Mouse (Mus musculus): ENCODE results near the gene Myl9. TPM values are rescaled to one million over a fixed set of nuclear protein-coding genes. Genes with fewer than 3 reads are reported as not detected.
"Not testable (repeated sequence)": the region's sequence is repeated elsewhere in the genome, so short reads cannot be mapped to it uniquely, and the experiment has no call there.

Myl9 gene
- polyA plus RNA-seq, 1 experiment: 155 TPM

DNA sequence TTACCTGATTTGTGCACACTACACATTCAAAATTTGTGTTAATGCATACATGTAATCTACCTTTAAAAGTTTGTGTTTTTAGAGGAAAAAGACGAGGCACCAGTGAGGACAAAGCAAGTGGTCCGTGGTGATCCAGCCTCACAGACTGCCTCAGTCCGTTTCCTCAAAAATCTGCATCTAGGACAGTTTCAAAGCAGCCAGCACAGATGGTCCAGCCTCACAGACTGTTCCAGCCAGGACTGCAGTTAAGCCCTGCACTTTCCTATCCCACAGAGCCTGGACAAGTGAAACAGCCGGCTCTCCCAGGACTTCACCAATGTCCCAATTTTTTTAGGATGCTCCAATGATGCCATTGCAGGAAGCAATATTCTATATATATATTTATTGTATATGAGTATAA, 25.8 kb downstream of the Myl9 start:
- Histone ChIP-seq H3K4me1 (ENCODE audit: control insufficient read depth, insufficient read depth, low read length) (no peaks in the 10 kb centered on the region; the same call in 1 of the 2 replicates), H3K27ac (ENCODE audit: insufficient read depth, low read depth, low read length) (no peak overlapping the region), H3K27me3 (replicated peaks; ENCODE audit: control insufficient read depth, insufficient read depth, low read length) (no peaks in the 10 kb centered on the region), H3K4me3 (ENCODE audit: insufficient read depth, low read depth, low read length) (no peak overlapping the region), H3K36me3 (ENCODE audit: control insufficient read depth, insufficient read depth, low read length) (no peaks in the 10 kb centered on the region)
- 78% methylated on average over 4 of the region's 4 CpGs for WGBS
- no peak for TF ChIP-seq POLR2A (IDR thresholded peaks at IDR 0.05; ENCODE audit: low read depth, low read length)
- TF ChIP-seq CTCF (conservative IDR thresholded peaks at IDR 0.05; ENCODE audit: insufficient read depth, insufficient read length, low read depth, low read length): no peak
- no peak for DNase-seq

DNA sequence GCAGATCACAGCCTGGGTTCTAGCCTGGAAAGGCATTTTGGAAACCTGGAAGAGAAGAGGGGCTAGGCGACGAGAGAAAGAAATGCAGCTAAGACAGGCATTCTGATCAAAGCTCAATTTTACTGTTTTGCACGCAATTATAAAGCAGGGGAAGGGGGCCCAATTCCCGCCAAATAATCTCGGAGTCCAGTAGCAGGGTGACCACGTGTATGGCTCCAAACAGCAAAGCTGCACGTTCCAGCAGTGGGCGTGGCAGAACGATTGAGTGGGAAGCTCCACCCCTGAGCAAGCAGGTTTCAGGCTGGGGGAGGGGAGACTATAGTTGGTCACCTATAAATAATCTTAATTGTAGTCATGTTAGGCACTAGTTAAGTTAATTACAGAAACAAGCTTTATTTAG, 26.9 kb downstream of the Myl9 start:
- not testable (repeated sequence) for H3K4me3 ChIP-seq (ENCODE audit: insufficient read depth, low read depth, low read length); DNase-seq; H3K27me3 ChIP-seq (replicated peaks; ENCODE audit: control insufficient read depth, insufficient read depth, low read length); H3K27ac ChIP-seq (ENCODE audit: insufficient read depth, low read depth, low read length); H3K36me3 ChIP-seq (ENCODE audit: control insufficient read depth, insufficient read depth, low read length); H3K4me1 ChIP-seq (ENCODE audit: control insufficient read depth, insufficient read depth, low read length)
- whole genome bisulfite sequencing: 34% methylated on average over 9 of the region's 9 CpGs

DNA sequence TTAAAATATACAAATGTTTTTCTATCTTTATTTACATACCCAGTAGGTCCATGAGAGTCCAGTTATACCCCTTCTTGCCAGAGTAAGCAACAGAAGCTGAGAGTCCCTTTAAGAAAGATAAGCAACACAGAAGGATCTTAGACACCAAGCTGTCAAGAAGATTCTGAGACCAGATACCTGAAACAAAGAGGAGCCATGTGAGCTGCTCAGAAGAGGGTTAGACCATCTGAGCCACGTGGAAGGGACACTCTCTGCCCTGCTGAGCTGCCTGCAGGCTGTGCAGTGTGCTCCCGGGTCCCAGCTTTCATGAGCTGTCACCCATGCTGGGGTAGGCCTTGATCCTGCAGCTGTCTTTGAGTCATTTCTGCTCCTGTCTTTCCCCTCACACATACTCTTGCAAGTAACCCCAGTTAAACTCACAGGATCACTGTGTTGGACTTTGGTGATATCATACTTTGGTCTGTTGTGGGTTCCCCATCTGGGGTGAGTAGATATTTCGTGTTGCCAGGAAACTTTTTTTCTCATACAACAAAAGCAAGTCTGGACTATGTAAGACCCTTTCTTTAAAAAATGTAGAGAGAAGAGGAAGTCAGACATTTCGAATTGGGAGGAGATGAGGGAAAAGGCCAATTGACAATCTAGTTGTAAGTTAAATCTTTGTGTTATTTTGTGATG, 28.6 kb downstream of the Myl9 start:
- Histone ChIP-seq H3K4me1 (ENCODE audit: control insufficient read depth, insufficient read depth, low read length) (no peaks in the 10 kb centered on the region), H3K27me3 (replicated peaks; ENCODE audit: control insufficient read depth, insufficient read depth, low read length) (no peaks in the 10 kb centered on the region), H3K36me3 (ENCODE audit: control insufficient read depth, insufficient read depth, low read length) (no peaks in the 10 kb centered on the region), H3K4me3 (ENCODE audit: insufficient read depth, low read depth, low read length) (no peak overlapping the region), H3K27ac (ENCODE audit: insufficient read depth, low read depth, low read length) (no peak overlapping the region)
- no peak for DNase-seq
- WGBS: 79% methylated on average over 4 of the region's 4 CpGs
- TF ChIP-seq POLR2A (IDR thresholded peaks at IDR 0.05; ENCODE audit: low read depth, low read length) (no peak), CTCF (conservative IDR thresholded peaks at IDR 0.05; ENCODE audit: insufficient read depth, insufficient read length, low read depth, low read length) (no peak)

DNA sequence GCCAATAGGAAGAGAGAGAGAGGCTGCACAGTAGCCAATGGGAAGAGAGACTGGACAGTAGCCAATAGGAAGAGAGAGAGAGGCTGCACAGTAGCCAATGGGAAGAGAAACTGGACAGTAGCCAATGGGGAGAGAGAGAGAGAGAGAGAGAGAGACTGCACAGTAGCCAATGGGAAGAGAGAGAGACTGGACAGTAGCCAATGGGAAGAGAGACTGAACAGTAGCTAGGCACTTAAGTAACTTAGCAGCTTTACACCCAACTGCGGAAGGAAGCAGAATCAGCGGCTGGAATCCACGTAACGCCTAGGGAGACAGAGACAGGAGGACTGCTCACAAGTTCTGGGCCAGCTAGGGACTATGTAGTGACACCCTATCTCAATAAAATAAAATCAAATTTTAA, 29.4 kb downstream of the Myl9 start:
- no peak for DNase-seq
- H3K4me3 ChIP-seq (ENCODE audit: insufficient read depth, low read depth, low read length): no peak overlapping the region
- 91% methylated on average over 4 of the region's 4 CpGs for WGBS
- TF ChIP-seq POLR2A (IDR thresholded peaks at IDR 0.05; ENCODE audit: low read depth, low read length) (no peak), CTCF (conservative IDR thresholded peaks at IDR 0.05; ENCODE audit: insufficient read depth, insufficient read length, low read depth, low read length) (no peak)
- no peaks in the 10 kb centered on the region for H3K4me1 ChIP-seq (ENCODE audit: control insufficient read depth, insufficient read depth, low read length)
- no peaks in the 10 kb centered on the region for H3K27me3 ChIP-seq (replicated peaks; ENCODE audit: control insufficient read depth, insufficient read depth, low read length)
- no peaks in the 10 kb centered on the region for H3K36me3 ChIP-seq (ENCODE audit: control insufficient read depth, insufficient read depth, low read length)
- no peak overlapping the region for H3K27ac ChIP-seq (ENCODE audit: insufficient read depth, low read depth, low read length)

DNA sequence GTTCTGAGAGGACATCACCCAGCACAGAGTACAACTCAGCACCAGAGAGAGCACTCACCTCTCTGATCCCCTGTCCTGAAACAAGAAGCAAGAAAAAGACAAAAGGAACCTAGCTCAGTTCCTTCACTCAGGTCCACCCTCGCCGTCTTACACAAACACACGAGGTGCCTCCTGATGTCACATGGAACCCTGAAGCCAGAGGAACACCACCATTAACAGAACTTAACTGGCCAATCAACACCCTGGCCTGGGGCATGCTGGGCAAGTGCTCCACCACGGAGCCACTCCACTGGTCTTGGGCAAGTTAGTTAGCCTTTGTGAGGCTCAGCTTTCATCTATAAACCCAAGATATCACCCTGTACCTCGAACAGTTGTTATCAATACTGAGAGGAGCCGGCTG, 31.7 kb downstream of the Myl9 start:
- no peaks in the 10 kb centered on the region for H3K4me1 ChIP-seq (ENCODE audit: control insufficient read depth, insufficient read depth, low read length)
- no peaks in the 10 kb centered on the region for H3K27me3 ChIP-seq (replicated peaks; ENCODE audit: control insufficient read depth, insufficient read depth, low read length)
- 67% methylated on average over 6 of the region's 6 CpGs for WGBS
- no peak for DNase-seq
- H3K27ac ChIP-seq (ENCODE audit: insufficient read depth, low read depth, low read length): no peak overlapping the region
- no peaks in the 10 kb centered on the region for H3K36me3 ChIP-seq (ENCODE audit: control insufficient read depth, insufficient read depth, low read length)
- TF ChIP-seq CTCF (conservative IDR thresholded peaks at IDR 0.05; ENCODE audit: insufficient read depth, insufficient read length, low read depth, low read length) (no peak), POLR2A (IDR thresholded peaks at IDR 0.05; ENCODE audit: low read depth, low read length) (no peak)
- no peak overlapping the region for H3K4me3 ChIP-seq (ENCODE audit: insufficient read depth, low read depth, low read length)

DNA sequence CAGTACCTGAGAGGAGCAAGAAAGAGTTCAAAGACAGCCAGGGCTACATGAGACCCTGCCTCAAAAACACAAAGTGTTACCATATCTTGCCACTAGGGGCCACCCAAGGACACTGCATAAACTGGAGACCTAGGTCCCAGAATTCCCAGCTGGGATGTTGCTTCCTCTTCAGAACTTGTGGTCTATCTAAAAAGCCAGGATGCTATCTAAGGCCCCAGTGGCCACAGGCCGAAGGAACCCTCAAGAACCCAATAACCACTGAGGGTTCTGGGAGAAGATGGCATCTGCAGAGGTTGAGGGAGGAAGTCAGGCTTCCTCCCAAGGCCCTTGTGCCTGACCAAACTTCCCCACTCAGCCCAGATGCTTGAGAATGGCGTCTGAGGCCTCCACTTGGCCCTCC, 34.4 kb downstream of the Myl9 start:
- H3K4me3 ChIP-seq (ENCODE audit: insufficient read depth, low read depth, low read length): no peak overlapping the region
- H3K27ac ChIP-seq (ENCODE audit: insufficient read depth, low read depth, low read length): no peak overlapping the region
- no peaks in the 10 kb centered on the region for H3K36me3 ChIP-seq (ENCODE audit: control insufficient read depth, insufficient read depth, low read length)
- no peaks in the 10 kb centered on the region; the same call in 1 of the 2 replicates for H3K4me1 ChIP-seq (ENCODE audit: control insufficient read depth, insufficient read depth, low read length)
- DNase-seq: peak; percentile 76
- H3K27me3 ChIP-seq (replicated peaks; ENCODE audit: control insufficient read depth, insufficient read depth, low read length): no peaks in the 10 kb centered on the region
- TF ChIP-seq POLR2A (IDR thresholded peaks at IDR 0.05; ENCODE audit: low read depth, low read length) (no peak), CTCF (conservative IDR thresholded peaks at IDR 0.05; ENCODE audit: insufficient read depth, insufficient read length, low read depth, low read length) (peak; percentile 82)
- WGBS: 44% methylated on average over 2 of the region's 2 CpGs

DNA sequence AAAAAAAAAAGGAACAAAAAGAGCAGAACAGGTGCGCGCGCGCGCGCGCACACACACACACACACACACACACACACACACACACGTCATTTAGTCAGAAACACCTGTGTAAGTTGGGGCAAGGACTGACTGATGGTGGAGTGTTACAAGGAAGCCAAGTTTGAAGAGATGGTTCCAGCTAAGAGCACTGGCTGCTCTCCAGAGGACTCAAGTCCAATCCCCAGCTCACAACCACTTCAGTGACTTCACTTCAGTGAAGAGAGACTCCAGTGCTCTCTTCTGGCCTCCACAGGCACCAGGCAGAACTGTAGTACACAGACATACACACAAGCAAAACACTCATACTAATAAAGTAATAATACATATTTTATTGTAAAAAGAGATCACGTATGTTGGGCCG, 35.5 kb downstream of the Myl9 start:
- 93% methylated on average over 10 of the region's 10 CpGs for WGBS
- Histone ChIP-seq H3K36me3 (ENCODE audit: control insufficient read depth, insufficient read depth, low read length) (no peaks in the 10 kb centered on the region), H3K27ac (ENCODE audit: insufficient read depth, low read depth, low read length) (no peak overlapping the region), H3K4me3 (ENCODE audit: insufficient read depth, low read depth, low read length) (no peak overlapping the region), H3K27me3 (replicated peaks; ENCODE audit: control insufficient read depth, insufficient read depth, low read length) (no peaks in the 10 kb centered on the region), H3K4me1 (ENCODE audit: control insufficient read depth, insufficient read depth, low read length) (no peaks in the 10 kb centered on the region; the same call in 1 of the 2 replicates)
- DNase-seq: peak; percentile 65
- TF ChIP-seq CTCF (conservative IDR thresholded peaks at IDR 0.05; ENCODE audit: insufficient read depth, insufficient read length, low read depth, low read length) (no peak), POLR2A (IDR thresholded peaks at IDR 0.05; ENCODE audit: low read depth, low read length) (no peak)
